Mouse (Mus musculus): ENCODE results near the gene Ptprz1.
"Not testable (repeated sequence)": the region's sequence is repeated elsewhere in the genome, so short reads cannot be mapped to it uniquely, and the experiment has no call there.

Ptprz1 gene

GRCm38 (mm10) chr6:22984520-22985154 lies 109.3 kb downstream of the Ptprz1 start:
- DNase-seq (ENCODE audit: extremely low read depth, insufficient read length, low spot score) = no peak

GRCm38 (mm10) chr6:23003152-23003551 lies 127.8 kb downstream of the Ptprz1 start:
- no peak for DNase-seq (ENCODE audit: extremely low read depth, insufficient read length, low spot score)

- no peak for DNase-seq (ENCODE audit: extremely low read depth, insufficient read length, low spot score)
Observed at GRCm38 (mm10) chr6:23014988-23015613, 139.8 kb downstream of the Ptprz1 start.

- DNase-seq (ENCODE audit: extremely low read depth, insufficient read length, low spot score) = no peak
Observed at GRCm38 (mm10) chr6:23028251-23028650, 152.9 kb downstream of the Ptprz1 start.

- DNase-seq (ENCODE audit: extremely low read depth, insufficient read length, low spot score) = no peak
Observed at GRCm38 (mm10) chr6:23048836-23049235, 173.5 kb downstream of the Ptprz1 start.

GRCm38 (mm10) chr6:23055734-23056133 lies 180.4 kb downstream of the Ptprz1 start:
- no peak for DNase-seq (ENCODE audit: extremely low read depth, insufficient read length, low spot score)

- no peak for DNase-seq (ENCODE audit: extremely low read depth, insufficient read length, low spot score)
Observed at GRCm38 (mm10) chr6:23076060-23076459, 200.8 kb downstream of the Ptprz1 start.

- DNase-seq (ENCODE audit: extremely low read depth, insufficient read length, low spot score) = no peak
Observed at GRCm38 (mm10) chr6:23078273-23078672, 203.0 kb downstream of the Ptprz1 start.

GRCm38 (mm10) chr6:23079991-23080680 lies 204.8 kb downstream of the Ptprz1 start:
- DNase-seq (ENCODE audit: extremely low read depth, insufficient read length, low spot score) = no peak

- DNase-seq (ENCODE audit: extremely low read depth, insufficient read length, low spot score) = no peak
Observed at GRCm38 (mm10) chr6:23084587-23085421, 209.5 kb downstream of the Ptprz1 start.

- DNase-seq (ENCODE audit: extremely low read depth, insufficient read length, low spot score) = not testable (repeated sequence)
Observed at GRCm38 (mm10) chr6:23089292-23089691, 214.0 kb downstream of the Ptprz1 start.

- DNase-seq (ENCODE audit: extremely low read depth, insufficient read length, low spot score) = not testable (repeated sequence)
Observed at GRCm38 (mm10) chr6:23090346-23091055, 215.2 kb downstream of the Ptprz1 start.

Data from 3134 (cell line).